Mouse (Mus musculus): ENCODE results near the gene Gm13698. TPM values are rescaled to one million over a fixed set of nuclear protein-coding genes. Genes with fewer than 3 reads are reported as not detected.

Gm13698 gene
- polyA plus RNA-seq (2017; shearing (Covaris generic)), result not detected

GRCm38 (mm10) chr2:83955393-83955792 lies at the start of gene Gm13698:
TSS of gene Gm13698 (plus strand) at chr2:83955693.

GRCm38 (mm10) chr2:83940931-83941361 lies 14.5 kb upstream of the Gm13698 start, which contains the start of gene Zswim2:
TSS of gene Zswim2 (minus strand) at chr2:83941228.

GRCm38 (mm10) chr2:83961203-83961602 lies 5.7 kb downstream of the Gm13698 start, which contains the start of gene Gm13693:
TSS of gene Gm13693 (plus strand) at chr2:83961503.

GRCm38 (mm10) chr2:83967013-83967412 lies 11.5 kb downstream of the Gm13698 start, which contains the start of gene Gm13695:
TSS of gene Gm13695 (plus strand) at chr2:83967313.

GRCm38 (mm10) chr2:83972823-83973222 lies 17.3 kb downstream of the Gm13698 start, which contains the start of gene Gm13696:
TSS of gene Gm13696 (plus strand) at chr2:83973123.

GRCm38 (mm10) chr2:83978633-83979032 lies 23.1 kb downstream of the Gm13698 start, which contains the start of gene Gm13694:
TSS of gene Gm13694 (plus strand) at chr2:83978933.

GRCm38 (mm10) chr2:83984443-83984842 lies 28.9 kb downstream of the Gm13698 start, which contains the start of gene Gm13697:
TSS of gene Gm13697 (plus strand) at chr2:83984743.

GRCm38 (mm10) chr2:83990253-83990652 lies 34.8 kb downstream of the Gm13698 start, which contains the start of gene Gm13691:
TSS of gene Gm13691 (plus strand) at chr2:83990553.

Other genes starting within 250 kb of the Gm13698 start
- gene Itgav, start 231.3 kb upstream of the Gm13698 start, polyA plus RNA-seq (2017; shearing (Covaris generic)), result 20.7 TPM
- gene Fam171b, start 143.1 kb upstream of the Gm13698 start, polyA plus RNA-seq (2017; shearing (Covaris generic)), result 0.18 TPM
- gene Zswim2, start 14.5 kb upstream of the Gm13698 start, polyA plus RNA-seq (2017; shearing (Covaris generic)), result not detected
- not detected for gene Gm13693, start 5.8 kb downstream of the Gm13698 start, polyA plus RNA-seq (2017; shearing (Covaris generic))
- gene Gm13695, start 11.6 kb downstream of the Gm13698 start, polyA plus RNA-seq (2017; shearing (Covaris generic)), result not detected
- not detected for gene Gm13696, start 17.4 kb downstream of the Gm13698 start, polyA plus RNA-seq (2017; shearing (Covaris generic))
- gene Gm13694, start 23.2 kb downstream of the Gm13698 start, polyA plus RNA-seq (2017; shearing (Covaris generic)), result not detected
- not detected for gene Gm13697, start 29.1 kb downstream of the Gm13698 start, polyA plus RNA-seq (2017; shearing (Covaris generic))
- gene Gm13691, start 34.9 kb downstream of the Gm13698 start, polyA plus RNA-seq (2017; shearing (Covaris generic)), result not detected

All from inflammation-experienced regulatory T-cells, adult 16 weeks (primary cell).